8 mouse cellular contexts compared by ENCODE assay signal in genomic region chr8:104436591-104436990, GRCm38 (mm10). TPM values are rescaled to one million over a fixed set of nuclear protein-coding genes. Genes with fewer than 3 reads are reported as not detected.
A peak's percentile ranks its signal among the peaks of the same experiment; 100 is the strongest.
DNase-seq lines count a peak whose midpoint lies in the region; ATAC-seq and TF ChIP-seq lines count a peak whose summit lies in the region.

No protein-coding gene starts in this region.

- H3K4me2 ChIP-seq in hindbrain, embryonic 16.5 days (ENCODE audit: low read length): no peak overlapping the region
- H3K4me2 ChIP-seq in neural tube, embryonic 14.5 days (ENCODE audit: low read depth, low read length): no peak overlapping the region

- no peak overlapping the region for H3K4me3 ChIP-seq in heart, embryonic 10.5 days
- H3K4me3 ChIP-seq in left cerebral cortex, adult 2 months: peak overlapping the region; percentile 21; the same call in 1 of the 2 replicates
- no peak overlapping the region for H3K4me3 ChIP-seq in hindbrain, embryonic 16.5 days (ENCODE audit: low read length)
- H3K4me3 ChIP-seq in neural tube, embryonic 14.5 days (ENCODE audit: low read depth, low read length): no peak overlapping the region

- 95% methylated on average over 4 of the region's 4 CpGs for WGBS in heart, embryonic 10.5 days
- WGBS in hindbrain, embryonic 16.5 days: 94% methylated on average over 4 of the region's 4 CpGs
- WGBS in neural tube, embryonic 14.5 days: 97% methylated on average over 4 of the region's 4 CpGs

- intact Hi-C loops in left cerebral cortex, adult 2 months (cut with DNase I): loop anchor here (2.0 to 5.0 kb wide), 2 partner anchors 26 to 39 kb away; partner anchors contain the start of gene Cmtm4
- intact Hi-C loops in left cerebral cortex, postnatal 25 days (cut with DNase I): no loop called here

- H3K27ac ChIP-seq in heart, embryonic 10.5 days: no peak overlapping the region
- H3K27ac ChIP-seq in left cerebral cortex, adult 2 months: peak overlapping the region; percentile 92
- peak overlapping the region; percentile 62 for H3K27ac ChIP-seq in hindbrain, embryonic 16.5 days (ENCODE audit: low read depth, low read length)
- H3K27ac ChIP-seq in neural tube, embryonic 14.5 days (ENCODE audit: low read depth, low read length): peak overlapping the region; percentile 40; the same call in 1 of the 2 replicates

- no peak for ATAC-seq in hindbrain, embryonic 16.5 days
- ATAC-seq in neural tube, embryonic 14.5 days (ENCODE audit: low read depth): no peak

- no peaks in the 10 kb centered on the region for H3K9me3 ChIP-seq in heart, embryonic 10.5 days
- H3K9me3 ChIP-seq in hindbrain, embryonic 16.5 days (ENCODE audit: control insufficient read depth, low read length): no peaks in the 10 kb centered on the region; the same call in 1 of the 2 replicates
- H3K9me3 ChIP-seq in neural tube, embryonic 14.5 days (ENCODE audit: control insufficient read depth, low read length): no peaks in the 10 kb centered on the region

- H3K27me3 ChIP-seq in heart, embryonic 10.5 days (ENCODE audit: insufficient read depth, poor library complexity, severe bottlenecking): no peaks in the 10 kb centered on the region
- no peaks in the 10 kb centered on the region for H3K27me3 ChIP-seq in hindbrain, embryonic 16.5 days (replicated peaks; ENCODE audit: control insufficient read depth, insufficient read depth, low read length)
- no peaks in the 10 kb centered on the region for H3K27me3 ChIP-seq in neural tube, embryonic 14.5 days (ENCODE audit: control insufficient read depth, insufficient read depth, low read length)

- peaks cover 92% of the 10 kb centered on the region for H3K36me3 ChIP-seq in heart, embryonic 10.5 days
- peaks cover 45% of the 10 kb centered on the region for H3K36me3 ChIP-seq in hindbrain, embryonic 16.5 days (ENCODE audit: control insufficient read depth, insufficient read depth, low read length)
- peaks cover 51% of the 10 kb centered on the region for H3K36me3 ChIP-seq in neural tube, embryonic 14.5 days (ENCODE audit: control insufficient read depth, insufficient read depth, low read length)

- H3K9ac ChIP-seq in hindbrain, embryonic 16.5 days (ENCODE audit: low read depth, low read length): 0 out of 2 replicates have a peak overlapping the region, but pooled peaks have one; percentile 30
- H3K9ac ChIP-seq in neural tube, embryonic 14.5 days (replicated peaks; ENCODE audit: low read depth, low read length): no peak overlapping the region

- peaks cover 15% of the 10 kb centered on the region for H3K4me1 ChIP-seq in heart, embryonic 10.5 days
- peaks cover 21% of the 10 kb centered on the region for H3K4me1 ChIP-seq in hindbrain, embryonic 16.5 days (ENCODE audit: control insufficient read depth, insufficient read depth, low read depth, low read length)
- H3K4me1 ChIP-seq in neural tube, embryonic 14.5 days (ENCODE audit: control insufficient read depth, insufficient read depth, low read length): peaks cover 8% of the 10 kb centered on the region

- peak; percentile 85 for DNase-seq in heart, adult 11 months
- no peak for DNase-seq in heart, embryonic 10.5 days (ENCODE audit: low spot score)
- DNase-seq in left cerebral cortex, adult 2 months (ENCODE audit: extremely low spot score in 1 of 2, low spot score in 2 of 2): no peak
- no peak for DNase-seq in left cerebral cortex, adult 18-20 months (ENCODE audit: low spot score in 2 of 2)
- DNase-seq in left cerebral cortex, postnatal 25 days (ENCODE audit: low spot score in 2 of 2): no peak
- DNase-seq in layer of hippocampus, adult 18-20 months (ENCODE audit: low spot score in 2 of 2): no peak

- TF ChIP-seq CTCF in left cerebral cortex, adult 2 months (IDR thresholded peaks at IDR 0.05): no peak

RNA-seq across cellular contexts. Expression of gene Dync1li2, which starts 6.3 kb away (rescaled TPM):
- 50.8 and 58.6 TPM in 2 replicates for polyA plus RNA-seq in heart, embryonic 10.5 days (2016; fragmentation: Nextera tagmentation; extraction: Ambion mirVana)
- total RNA-seq in left cerebral cortex, adult 2 months (2021): 100 to 1,000 TPM; 279 to 326 TPM
- total RNA-seq in left cerebral cortex, adult 18-20 months (2021): 100 to 1,000 TPM; 284 to 307 TPM
- polyA plus RNA-seq in hindbrain, embryonic 16.5 days (2015; fragmentation: Nextera tagmentation; extraction: Ambion mirVana): 97.9 and 112 TPM in 2 replicates
- 84.9 and 113 TPM in 2 replicates for polyA plus RNA-seq in neural tube, embryonic 14.5 days (2014; fragmentation: Nextera tagmentation; extraction: Ambion mirVana)
- total RNA-seq in left cerebral cortex, postnatal 25 days (2021): 100 to 1,000 TPM; 267 to 283 TPM
- 100 to 1,000 TPM; 258 to 289 TPM for total RNA-seq in layer of hippocampus, adult 18-20 months (2021)

RNA-seq across cellular contexts. Expression of gene Cmtm4, which starts 41.0 kb away (rescaled TPM):
- 1.1 and 1.7 TPM in 2 replicates for polyA plus RNA-seq in heart, embryonic 10.5 days (2016; fragmentation: Nextera tagmentation; extraction: Ambion mirVana)
- total RNA-seq in left cerebral cortex, adult 2 months (2021): 10 to 100 TPM; 86.7 to 87.4 TPM
- 10 to 100 TPM; 88.2 to 98.5 TPM for total RNA-seq in left cerebral cortex, adult 18-20 months (2021)
- polyA plus RNA-seq in hindbrain, embryonic 16.5 days (2015; fragmentation: Nextera tagmentation; extraction: Ambion mirVana): 3.0 TPM in 2 replicates
- polyA plus RNA-seq in neural tube, embryonic 14.5 days (2014; fragmentation: Nextera tagmentation; extraction: Ambion mirVana): 2.9 and 3.9 TPM in 2 replicates
- 10 to 100 TPM; 74.8 to 81.5 TPM for total RNA-seq in left cerebral cortex, postnatal 25 days (2021)
- total RNA-seq in layer of hippocampus, adult 18-20 months (2021): 10 to 100 TPM; 63.3 to 73.1 TPM
